Mouse (Mus musculus) left cerebral cortex, adult 2 months (tissue): ENCODE results near the gene Dscaml1. TPM values are rescaled to one million over a fixed set of nuclear protein-coding genes. Genes with fewer than 3 reads are reported as not detected.

Source experiments
- DNase-seq, 2 experiments: peaks; one replicate each; pipeline ENCODE4 v3.0.0; 2021 to 2022; ENCODE audit warnings: low spot score in 2 of 2, mixed read lengths in 1 of 2; ENCODE audit errors: extremely low spot score in 1 of 2
- H3K27ac ChIP-seq: fragments of 200-600 bp; 2 replicates; pipeline ENCODE4 v1.8.1; 2022
- H3K4me3 ChIP-seq: fragments of 200-600 bp; 2 replicates; pipeline ENCODE4 v1.8.1; 2022
- CTCF ChIP-seq: fragments of 200-600 bp; IDR thresholded peaks from 2 replicates; pipeline ENCODE4 v1.8.1; 2022; ENCODE audit warnings: antibody characterized with exemption, mild to moderate bottlenecking, moderate library complexity
- intact Hi-C: fragments of 180-260 bp; cut with DNase I; formaldehyde crosslinking; loops from one replicate; pipeline ENCODE4 v1.15.1; 2025
- total RNA-seq, 2 experiments: library from RNA; stranded (reverse); gene quantifications; 2 replicates each; pipeline ENCODE4 v1.2.3; 2021

Dscaml1 gene
- total RNA-seq, 2 experiments from 2014 or later = 58.0 to 61.5 TPM

DNA sequence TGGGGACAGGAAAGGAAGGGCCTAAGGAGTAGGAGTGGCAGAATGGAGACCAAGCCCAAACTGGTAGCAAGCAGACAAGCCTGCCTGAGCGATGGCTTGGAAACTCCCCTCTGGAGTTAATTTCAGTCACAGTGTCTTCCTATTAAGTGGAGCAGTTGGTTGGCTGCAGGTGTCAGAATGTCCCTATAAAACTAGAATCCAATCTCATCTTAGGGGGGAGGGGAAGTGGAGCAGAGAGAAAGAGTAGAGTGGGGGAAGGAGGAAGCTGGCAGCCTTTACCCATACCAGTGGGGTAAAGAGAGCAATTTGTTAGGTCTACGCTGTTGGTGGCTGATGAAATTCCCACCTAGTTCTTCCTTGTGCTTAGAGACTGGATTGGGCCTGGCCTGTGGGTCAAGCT lies 164.6 kb downstream of the Dscaml1 start:
- Histone ChIP-seq H3K4me3 (no peak overlapping the region), H3K27ac (no peak overlapping the region)
- intact Hi-C loops = loop anchor here (2.0 to 5.0 kb wide), 3 partner anchors 72 to 166 kb away; no protein-coding TSS in a partner anchor
- no peak for TF ChIP-seq CTCF
- no peak for DNase-seq

DNA sequence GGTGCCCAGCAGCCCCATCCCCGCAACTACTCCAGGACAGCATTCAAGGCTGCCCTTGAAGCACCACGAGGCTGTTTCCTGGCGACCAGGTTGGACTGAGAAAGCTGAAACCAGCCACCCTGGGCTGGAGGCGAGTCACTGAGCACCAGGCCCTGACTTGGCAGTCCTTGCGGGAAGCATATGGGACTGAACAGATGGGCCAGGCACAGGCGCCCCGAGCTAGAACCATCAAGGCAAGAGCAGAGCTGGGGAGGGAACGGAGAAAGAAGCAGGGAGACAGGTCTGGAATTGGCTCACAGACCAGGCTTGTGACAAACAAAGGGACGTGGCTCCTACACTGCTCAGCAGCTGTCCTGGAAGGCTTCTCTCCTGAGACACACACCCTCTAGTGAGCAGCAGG lies 165.9 kb downstream of the Dscaml1 start:
- intact Hi-C loops = loop anchor here (5.0 kb wide), 2 partner anchors 110 to 165 kb away; no protein-coding TSS in a partner anchor
- no peak for TF ChIP-seq CTCF
- DNase-seq = no peak
- H3K27ac ChIP-seq = peak overlapping the region; percentile 48; the same call in 1 of the 2 replicates
- H3K4me3 ChIP-seq = no peak overlapping the region

DNA sequence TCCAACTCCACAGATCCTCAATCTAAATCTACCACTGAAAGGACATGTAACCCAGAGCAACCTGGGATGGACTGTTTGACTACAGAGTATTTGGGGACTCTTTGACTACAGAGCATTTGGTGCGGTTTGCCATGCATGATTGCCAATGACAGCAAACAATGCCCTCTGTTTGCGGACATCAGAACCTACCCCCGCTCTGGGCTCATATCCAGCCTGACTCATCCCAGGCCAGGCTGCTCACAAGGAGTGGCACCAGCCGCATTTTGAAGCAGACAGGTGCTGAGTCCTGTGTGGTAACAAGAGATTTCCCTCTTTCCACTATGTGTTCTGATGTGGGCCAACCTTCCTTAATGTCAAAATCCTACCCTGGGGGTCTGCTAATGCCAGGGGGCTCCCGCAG lies 171.7 kb downstream of the Dscaml1 start:
- no peak for DNase-seq
- no peak overlapping the region for H3K4me3 ChIP-seq
- H3K27ac ChIP-seq = no peak overlapping the region; the same call in 1 of the 2 replicates
- TF ChIP-seq CTCF = no peak
- intact Hi-C loops = no loop called here

DNA sequence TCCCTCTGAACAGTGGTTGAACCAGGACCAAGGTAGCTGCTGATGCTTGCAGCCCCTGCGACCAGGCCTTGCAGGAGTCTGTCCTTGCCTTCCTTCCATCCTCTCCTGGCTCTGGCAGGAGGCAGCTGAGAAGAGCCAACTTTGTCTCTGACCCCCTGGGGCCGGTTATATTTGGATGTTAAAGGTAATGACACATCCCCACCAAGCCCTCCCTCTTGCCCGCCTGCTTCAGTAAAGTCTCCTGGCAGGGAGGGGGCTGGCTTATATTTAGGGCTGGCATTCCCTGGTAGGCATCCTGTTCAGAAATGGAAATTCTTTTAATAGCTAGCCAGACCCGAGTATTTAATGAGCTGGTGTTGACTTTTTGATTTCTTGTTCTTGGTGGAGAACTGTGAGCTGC lies 172.9 kb downstream of the Dscaml1 start:
- TF ChIP-seq CTCF = no peak
- DNase-seq = no peak
- intact Hi-C loops = no loop called here
- no peak overlapping the region for H3K4me3 ChIP-seq
- 0 out of 2 replicates have a peak overlapping the region, but pooled peaks have one; percentile 40 for H3K27ac ChIP-seq

DNA sequence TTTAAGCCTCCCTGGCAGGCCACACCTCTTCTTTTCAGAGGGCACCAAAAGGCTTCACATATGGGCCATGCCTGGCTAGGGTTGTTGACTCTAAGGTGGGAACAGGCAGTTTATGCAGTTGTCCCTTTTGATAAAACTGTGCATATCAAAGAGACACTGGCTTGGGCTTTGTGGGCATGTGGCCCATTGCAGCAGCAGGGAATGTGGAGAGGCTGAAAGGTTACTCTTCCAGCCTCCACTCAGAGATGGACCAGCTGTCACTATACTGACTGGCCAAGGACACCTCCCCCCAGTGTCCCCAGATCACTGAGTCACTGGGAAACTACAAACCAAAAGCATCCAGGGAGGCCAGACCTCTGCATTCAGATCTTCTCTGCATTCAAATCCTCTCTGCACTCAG lies 180.9 kb downstream of the Dscaml1 start:
- DNase-seq = no peak
- TF ChIP-seq CTCF = no peak
- Histone ChIP-seq H3K4me3 (no peak overlapping the region), H3K27ac (peak overlapping the region; percentile 70; the same call in 1 of the 2 replicates)
- intact Hi-C loops = no loop called here

DNA sequence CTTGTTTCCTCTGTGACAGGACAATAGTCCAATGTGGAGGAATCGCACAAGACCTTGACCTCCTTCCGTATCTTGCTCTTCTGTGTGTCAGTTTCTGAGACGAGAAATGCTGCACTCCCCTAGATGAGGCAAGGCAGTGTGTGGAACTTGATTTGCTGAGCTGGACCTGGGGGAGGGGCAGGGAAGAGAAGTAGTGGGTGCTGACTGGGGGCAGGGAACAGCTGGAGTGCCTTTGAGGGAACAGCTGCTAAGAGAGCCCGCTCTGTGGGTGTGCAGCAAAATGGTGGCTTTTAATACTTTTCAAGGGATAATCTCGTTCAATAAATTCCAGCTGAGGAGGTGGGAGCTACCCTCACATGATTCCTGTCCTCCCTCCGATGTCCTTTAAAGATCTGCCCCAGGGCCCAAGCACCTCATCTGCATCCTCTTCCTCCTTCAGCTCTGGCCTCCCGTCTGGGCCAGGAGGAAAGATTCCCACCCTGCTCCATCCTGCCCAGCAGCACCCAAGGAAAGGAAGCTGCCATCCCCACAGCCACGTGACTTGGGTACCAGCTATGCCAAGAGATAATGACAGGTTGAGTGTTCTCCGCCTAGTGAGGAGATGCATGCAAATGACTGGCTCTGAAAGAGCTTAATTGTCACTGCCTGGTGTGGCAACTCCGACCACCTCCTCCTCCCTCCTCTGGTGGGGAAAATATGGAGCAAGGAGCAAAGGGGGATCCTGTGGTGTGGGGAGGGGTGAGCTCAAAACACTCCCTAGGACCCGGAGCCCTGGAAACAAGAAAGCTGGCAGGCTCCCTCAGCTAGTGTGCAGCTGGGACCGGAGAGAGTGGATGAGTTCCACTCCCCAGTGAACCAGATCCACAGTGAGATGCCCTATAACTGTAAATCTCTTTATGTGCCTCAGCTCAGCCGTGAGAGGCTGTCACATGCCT lies 181.9 kb downstream of the Dscaml1 start:
- peak overlapping the region; percentile 70 for H3K27ac ChIP-seq
- intact Hi-C loops = no loop called here

DNA sequence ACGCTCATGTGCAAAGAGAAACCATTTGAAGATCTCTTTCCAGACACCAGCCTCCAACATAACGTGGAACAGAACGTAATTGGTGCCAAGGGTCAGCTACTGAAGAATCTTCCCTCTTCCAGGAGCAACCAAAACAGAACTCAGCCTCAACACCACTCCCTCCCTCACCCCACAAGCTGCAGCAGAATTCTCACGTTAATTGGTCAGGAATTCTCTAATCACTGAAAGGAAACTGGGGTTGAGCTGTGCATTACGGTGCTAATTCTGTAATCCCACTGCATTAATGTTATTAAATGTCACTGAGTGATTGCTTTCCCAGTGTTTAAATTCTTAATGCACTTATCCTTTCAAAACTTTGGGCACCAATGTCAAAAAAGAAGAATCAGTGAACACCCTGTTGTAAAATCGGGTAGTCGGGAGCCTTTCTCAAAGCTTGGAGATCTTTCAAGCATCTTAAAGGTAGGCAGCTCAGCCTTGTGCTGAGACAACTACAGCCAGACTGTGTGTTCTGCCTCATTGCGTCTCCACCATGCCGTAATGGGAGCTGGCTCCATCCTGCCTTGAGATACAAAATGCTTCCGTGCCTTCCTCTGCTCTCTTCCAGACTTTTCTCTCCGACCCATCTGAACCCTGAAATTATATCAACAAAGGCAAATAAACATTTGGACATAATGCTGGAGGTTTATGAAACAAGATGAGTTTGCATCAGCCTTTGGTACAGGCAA lies 184.1 kb downstream of the Dscaml1 start:
- no peak overlapping the region for H3K27ac ChIP-seq
- intact Hi-C loops = no loop called here
- no peak for TF ChIP-seq CTCF
- DNase-seq = no peak
- H3K4me3 ChIP-seq = no peak overlapping the region

More for the DNA sequence above, 181.9 kb downstream of the Dscaml1 start:
- H3K4me3 ChIP-seq = no peak overlapping the region
- no peak for TF ChIP-seq CTCF
- peak; percentile 32 to 68 for DNase-seq

DNA sequence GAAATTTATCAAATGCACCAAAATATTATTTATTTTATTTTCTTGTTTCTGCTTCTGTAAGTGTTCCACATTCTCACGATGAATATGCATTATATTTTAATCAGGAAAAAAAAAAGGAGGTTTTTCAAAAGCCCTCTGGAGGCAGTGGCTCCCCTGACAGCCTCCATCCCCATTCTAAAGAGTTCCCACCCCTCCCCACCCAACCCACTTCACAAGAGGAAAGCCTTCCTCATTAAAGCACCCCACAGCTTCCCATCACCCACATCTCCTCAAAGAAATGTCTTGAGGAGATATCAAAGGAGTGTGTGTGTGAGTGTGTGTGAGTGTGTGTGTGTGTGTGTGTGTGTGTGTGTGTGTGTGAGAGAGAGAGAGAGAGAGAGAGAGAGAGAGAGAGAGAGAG lies 188.2 kb downstream of the Dscaml1 start:
- H3K27ac ChIP-seq = no peak overlapping the region
- no peak for DNase-seq
- TF ChIP-seq CTCF = no peak
- intact Hi-C loops = no loop called here
- H3K4me3 ChIP-seq = no peak overlapping the region

DNA sequence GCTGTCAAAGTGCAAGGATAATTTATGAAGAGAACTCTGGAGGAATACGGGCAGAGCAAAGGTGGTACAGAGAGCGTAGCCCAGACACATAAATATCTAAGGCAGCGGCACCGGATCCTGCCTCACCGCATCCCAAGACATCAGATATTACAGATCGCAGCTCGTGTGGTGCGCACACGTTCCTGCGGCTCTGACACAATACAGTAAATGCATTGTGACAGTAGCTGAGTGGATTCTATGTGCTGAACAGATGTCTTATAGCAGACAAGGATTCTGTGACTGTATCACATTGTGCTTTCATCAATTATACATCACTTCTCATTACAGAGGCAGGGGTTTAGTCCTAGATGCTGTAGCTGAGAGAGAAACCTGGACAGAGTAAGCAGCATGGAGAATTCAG lies 191.5 kb downstream of the Dscaml1 start:
- Histone ChIP-seq H3K4me3 (no peak overlapping the region), H3K27ac (0 out of 2 replicates have a peak overlapping the region, but pooled peaks have one; percentile 24)
- intact Hi-C loops = no loop called here
- TF ChIP-seq CTCF = no peak
- DNase-seq = no peak

DNA sequence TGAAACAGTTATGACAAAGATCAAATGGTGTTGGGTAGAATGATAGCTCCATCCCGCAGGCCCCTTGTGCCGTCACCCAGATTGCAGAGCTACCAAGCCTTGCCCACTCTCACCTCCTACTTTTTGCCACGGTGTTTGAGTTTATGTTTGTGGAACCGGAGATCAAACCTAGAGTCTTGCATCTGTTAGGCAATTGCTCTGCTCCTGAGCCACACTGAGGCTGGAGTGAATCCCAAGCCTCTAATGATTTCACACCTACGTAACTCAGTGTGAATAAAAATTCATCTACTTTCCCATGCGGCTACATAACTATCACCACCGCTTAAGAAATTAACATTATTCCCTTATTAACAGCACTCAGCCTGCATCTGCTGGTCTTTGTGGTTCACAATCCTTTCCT lies 192.0 kb downstream of the Dscaml1 start:
- Histone ChIP-seq H3K4me3 (no peak overlapping the region), H3K27ac (0 out of 2 replicates have a peak overlapping the region, but pooled peaks have one; percentile 24)
- TF ChIP-seq CTCF = no peak
- intact Hi-C loops = no loop called here
- DNase-seq = no peak

DNA sequence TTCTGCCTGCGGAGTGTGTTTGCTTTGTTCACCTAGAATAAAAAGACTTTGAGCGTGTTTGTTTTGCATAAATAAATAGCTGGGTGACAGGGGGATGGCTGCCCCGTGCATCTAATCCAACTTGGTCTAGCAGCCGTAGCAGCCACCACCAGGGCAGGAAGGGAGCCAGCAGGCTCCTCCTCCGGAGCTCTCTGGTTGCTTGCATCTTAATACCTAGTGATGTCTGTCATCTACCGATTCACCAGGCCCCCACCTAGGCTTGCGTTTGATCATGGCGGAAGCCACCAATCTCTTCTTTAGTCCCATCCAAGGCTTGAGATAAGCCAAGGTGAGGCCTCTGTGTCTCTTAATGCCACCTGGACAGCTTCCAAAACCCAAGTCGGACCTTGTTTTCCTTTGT lies 193.6 kb downstream of the Dscaml1 start:
- TF ChIP-seq CTCF = no peak
- intact Hi-C loops = no loop called here
- no peak overlapping the region for H3K4me3 ChIP-seq
- DNase-seq = no peak
- peak overlapping the region; percentile 19; the same call in 1 of the 2 replicates for H3K27ac ChIP-seq

DNA sequence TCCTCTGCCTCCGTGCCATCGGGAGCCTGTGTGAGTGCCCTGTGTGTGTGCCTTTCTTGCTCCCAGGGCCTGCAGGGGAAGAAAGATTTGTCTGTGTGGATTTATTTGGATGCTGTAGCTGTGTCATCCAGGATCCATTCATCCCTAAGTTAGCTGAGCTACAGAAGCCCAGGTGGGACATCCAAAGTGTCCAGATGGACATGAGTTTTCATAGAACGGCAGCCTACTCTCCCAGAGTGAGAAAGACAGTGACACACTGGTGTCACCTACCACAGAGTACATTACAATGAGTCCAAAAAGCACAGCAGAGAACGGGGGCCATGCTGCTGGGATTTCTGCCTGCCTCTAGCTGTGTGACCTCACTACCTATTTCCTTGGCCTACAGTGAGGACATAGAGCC lies 194.5 kb downstream of the Dscaml1 start:
- Histone ChIP-seq H3K27ac (no peak overlapping the region), H3K4me3 (no peak overlapping the region)
- no peak for TF ChIP-seq CTCF
- no peak for DNase-seq
- intact Hi-C loops = no loop called here
